Mouse (Mus musculus): ENCODE data around the gene Rasip1.
"Not testable (repeated sequence)": the region's sequence is repeated elsewhere in the genome, so short reads cannot be mapped to it uniquely, and the experiment has no call there.

Gene Rasip1

GRCm38 (mm10) chr7:45643441-45644178 lies 16.3 kb downstream of the Rasip1 start:
- peak; percentile 98 for DNase-seq (ENCODE audit: low read depth, low spot score)

- DNase-seq (ENCODE audit: low read depth, low spot score), result no peak
Observed at GRCm38 (mm10) chr7:45644183-45644582, 16.9 kb downstream of the Rasip1 start.

GRCm38 (mm10) chr7:45644872-45645590 lies 17.7 kb downstream of the Rasip1 start:
- no peak for DNase-seq (ENCODE audit: low read depth, low spot score)

GRCm38 (mm10) chr7:45645591-45645971 lies 18.3 kb downstream of the Rasip1 start:
- no peak for DNase-seq (ENCODE audit: low read depth, low spot score)

GRCm38 (mm10) chr7:45646671-45647070 lies 19.4 kb downstream of the Rasip1 start:
- no peak for DNase-seq (ENCODE audit: low read depth, low spot score)

- DNase-seq (ENCODE audit: low read depth, low spot score), result no peak
Observed at GRCm38 (mm10) chr7:45649351-45649750, 22.1 kb downstream of the Rasip1 start.

- not testable (repeated sequence) for DNase-seq (ENCODE audit: low read depth, low spot score)
Observed at GRCm38 (mm10) chr7:45650484-45650883, 23.2 kb downstream of the Rasip1 start.

- DNase-seq (ENCODE audit: low read depth, low spot score), result no peak
Observed at GRCm38 (mm10) chr7:45654424-45655047, 27.2 kb downstream of the Rasip1 start.

GRCm38 (mm10) chr7:45660746-45661478 lies 33.6 kb downstream of the Rasip1 start:
- no peak for DNase-seq (ENCODE audit: low read depth, low spot score)

- not testable (repeated sequence) for DNase-seq (ENCODE audit: low read depth, low spot score)
Observed at GRCm38 (mm10) chr7:45661702-45662101, 34.4 kb downstream of the Rasip1 start.

- DNase-seq (ENCODE audit: low read depth, low spot score), result no peak
Observed at GRCm38 (mm10) chr7:45665303-45666138, 38.2 kb downstream of the Rasip1 start.

GRCm38 (mm10) chr7:45666161-45666560 lies 38.9 kb downstream of the Rasip1 start, which contains the start of gene Fut2:
Fut2 (minus strand) TSS chr7:45666394.
- DNase-seq (ENCODE audit: low read depth, low spot score), result no peak

GRCm38 (mm10) chr7:45667761-45668160 lies 40.5 kb downstream of the Rasip1 start:
- no peak for DNase-seq (ENCODE audit: low read depth, low spot score)

- DNase-seq (ENCODE audit: low read depth, low spot score), result no peak
Observed at GRCm38 (mm10) chr7:45668921-45669320, 41.6 kb downstream of the Rasip1 start.

GRCm38 (mm10) chr7:45677627-45678295 lies 50.5 kb downstream of the Rasip1 start:
- DNase-seq (ENCODE audit: low read depth, low spot score), result no peak

- DNase-seq (ENCODE audit: low read depth, low spot score), result no peak
Observed at GRCm38 (mm10) chr7:45678513-45678912, 51.2 kb downstream of the Rasip1 start.

- DNase-seq (ENCODE audit: low read depth, low spot score), result no peak
Observed at GRCm38 (mm10) chr7:45679966-45680621, 52.8 kb downstream of the Rasip1 start.

GRCm38 (mm10) chr7:45681046-45681736 lies 53.9 kb downstream of the Rasip1 start:
- DNase-seq (ENCODE audit: low read depth, low spot score), result no peak
